Mouse (Mus musculus): Measurements from ENCODE around the gene Ppp2r3c.
"Not testable (repeated sequence)": the region's sequence is repeated elsewhere in the genome, so short reads cannot be mapped to it uniquely, and the experiment has no call there.

DNA sequence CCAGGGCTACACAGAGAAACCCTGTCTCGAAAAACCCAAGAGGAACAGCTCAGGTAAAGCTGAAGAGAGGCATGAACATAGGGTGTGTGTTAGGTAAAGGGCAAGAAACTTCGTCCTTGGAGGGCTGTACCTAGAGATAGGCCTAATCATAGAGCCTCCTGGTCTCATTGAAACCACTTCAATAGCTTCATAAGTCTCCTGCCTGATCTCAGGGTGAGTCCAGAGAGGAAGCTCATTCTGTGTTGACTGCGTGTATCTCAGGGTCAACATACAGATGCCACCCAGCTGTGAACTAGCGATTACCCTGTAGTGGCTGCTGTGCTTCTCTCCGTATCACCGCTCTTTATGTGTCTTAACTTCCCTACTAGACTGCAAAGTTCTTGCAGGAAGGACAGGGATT is 25.2 kb downstream of the Ppp2r3c start:
- not testable (repeated sequence) for TF ChIP-seq GATA1, TAL1 (IDR thresholded peaks at IDR 0.05; ENCODE audit: low read length)

Data from erythroblast, embryonic 14.5 days (primary cell).